Mouse (Mus musculus) mesoderm, embryonic 11.5 days (tissue): Measurements from ENCODE around the gene Gm1043.
A peak's percentile ranks its signal among the peaks of the same experiment; 100 is the strongest.

Experiments used
- DNase-seq: peaks from one replicate; pipeline ENCODE4 v3.0.0-alpha.2; 2012; ENCODE audit warnings: low read depth, low spot score

Gm1043 gene

DNA sequence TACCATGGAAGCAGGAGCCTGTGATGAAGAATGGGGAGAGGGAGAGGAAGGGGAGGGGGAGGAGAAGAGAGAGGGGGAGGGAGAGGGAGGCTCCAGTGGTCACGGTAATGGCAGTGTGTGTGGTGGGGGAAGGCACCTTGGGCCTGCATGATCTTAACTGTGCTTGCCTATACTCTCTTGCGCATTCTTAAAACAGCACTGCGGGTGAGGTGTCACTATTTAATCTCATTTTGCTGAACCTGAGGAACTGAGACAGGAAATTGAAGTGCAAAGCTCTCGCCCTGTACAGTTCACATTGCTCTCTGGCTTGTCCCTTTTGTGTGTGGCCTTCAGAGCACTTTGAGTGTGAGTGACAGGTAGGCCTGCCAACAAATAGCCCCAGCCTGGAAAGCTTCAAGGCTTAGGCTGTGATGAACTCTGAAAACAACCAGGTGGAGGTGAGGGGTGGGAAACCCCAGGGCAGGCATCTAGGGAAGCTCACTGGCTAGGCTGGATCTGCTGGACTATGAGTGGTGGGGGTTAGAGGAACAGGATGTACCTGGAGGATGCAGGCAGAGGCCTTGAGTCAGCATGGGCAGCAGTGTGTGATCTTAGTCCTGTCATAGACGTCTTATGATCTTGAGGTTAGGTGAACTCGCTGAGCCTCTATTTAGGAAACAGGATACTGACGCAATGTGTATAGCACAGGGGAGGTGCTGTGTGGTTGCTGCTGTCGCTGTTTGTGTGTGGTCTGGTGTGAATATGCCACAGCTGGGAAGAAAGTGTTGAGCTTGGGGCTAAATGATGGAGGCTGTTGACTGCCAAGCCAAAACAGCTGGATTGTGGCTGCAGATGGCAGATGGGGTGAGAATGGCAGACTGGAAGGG, 18.2 kb upstream of the Gm1043 start:
- DNase-seq: no peak

DNA sequence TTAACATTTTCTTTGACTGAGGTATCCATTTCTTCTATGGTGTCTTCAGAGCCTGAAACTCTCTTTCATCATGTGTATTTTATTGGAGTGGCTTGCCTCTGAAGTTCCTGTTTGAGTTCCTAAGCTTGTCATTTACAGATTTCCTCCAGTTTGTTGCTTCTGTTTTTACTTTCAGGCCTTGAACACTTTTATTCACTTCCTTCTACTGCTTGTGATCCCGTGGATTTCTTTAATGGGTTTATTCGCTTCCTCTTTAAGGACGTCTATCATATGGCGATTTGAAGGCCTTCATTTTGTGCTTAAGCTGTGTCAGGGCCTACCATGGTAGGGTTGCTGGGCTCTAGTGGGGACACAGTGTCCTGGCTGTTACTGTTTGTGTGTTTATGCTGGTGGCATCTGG, 11.5 kb upstream of the Gm1043 start:
- no peak for DNase-seq

GRCm38 (mm10) chr5:37076692-37077329, 8.4 kb upstream of the Gm1043 start:
- DNase-seq: no peak

DNA sequence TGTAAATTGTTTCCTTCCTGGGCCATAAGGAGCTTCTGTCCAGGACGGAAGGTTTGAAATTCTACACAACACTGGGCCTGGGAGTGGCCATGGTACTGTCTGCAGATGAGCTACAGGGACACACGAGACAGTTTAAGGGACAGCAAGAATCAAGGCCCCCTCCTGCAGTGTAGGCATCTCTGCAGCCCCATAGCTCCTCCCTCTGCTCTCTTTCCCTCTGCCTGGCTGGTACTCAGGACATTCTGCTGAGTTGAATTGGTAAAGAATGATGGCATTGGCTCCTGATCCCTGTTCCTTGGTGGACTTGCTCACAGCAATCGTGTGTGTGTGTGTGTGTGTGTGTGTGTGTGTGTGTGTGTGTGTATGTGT, 7.9 kb upstream of the Gm1043 start:
- no peak for DNase-seq

DNA sequence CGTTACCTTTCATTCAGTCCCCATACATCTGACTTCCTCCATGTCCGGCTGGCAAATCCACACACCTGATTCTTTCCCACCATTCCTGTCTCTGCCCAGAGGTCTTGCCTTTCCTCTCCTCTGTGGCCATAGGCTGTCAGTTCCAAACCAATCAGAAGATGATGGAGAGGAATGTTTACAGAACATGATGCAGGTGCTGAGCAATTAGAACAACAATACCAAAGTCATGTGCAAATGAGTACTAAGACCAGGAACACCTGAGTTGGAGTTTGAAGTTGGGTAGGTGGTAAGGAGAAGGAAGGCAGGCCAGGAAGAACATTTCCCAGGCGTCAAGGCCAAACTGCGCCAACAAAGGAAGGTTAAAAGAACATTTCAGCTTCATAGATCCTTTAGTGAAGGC, 5.7 kb upstream of the Gm1043 start:
- no peak for DNase-seq

- no peak for DNase-seq
These were observed 4.6 kb upstream of the Gm1043 start for GRCm38 (mm10) chr5:37080601-37081000.

- DNase-seq: no peak
These were observed 2.8 kb upstream of the Gm1043 start for GRCm38 (mm10) chr5:37082420-37082819.

GRCm38 (mm10) chr5:37083209-37083770, 1.9 kb upstream of the Gm1043 start:
- DNase-seq: no peak

DNA sequence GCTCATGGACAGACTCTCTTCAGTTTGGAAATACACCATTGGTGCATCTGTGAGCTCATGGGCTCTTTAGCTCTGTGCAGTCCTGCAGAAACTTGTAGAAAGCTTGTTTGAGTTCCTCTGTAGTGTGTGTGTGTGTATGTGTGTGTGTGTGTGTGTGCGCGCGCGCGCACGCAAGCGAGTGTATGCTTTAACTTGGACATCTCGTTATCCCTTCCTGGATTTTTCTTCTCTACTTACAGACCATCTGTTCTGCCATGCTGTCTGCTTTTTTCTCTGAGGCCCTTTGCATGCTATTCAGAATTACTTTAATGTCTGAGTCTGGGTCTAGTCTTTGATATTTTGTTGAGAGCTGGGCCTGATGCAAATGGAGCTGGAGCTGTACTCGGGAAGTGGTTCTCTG, 1.3 kb upstream of the Gm1043 start:
- DNase-seq: no peak

GRCm38 (mm10) chr5:37085918-37086317, 748 bp downstream of the Gm1043 start:
- DNase-seq: no peak

DNA sequence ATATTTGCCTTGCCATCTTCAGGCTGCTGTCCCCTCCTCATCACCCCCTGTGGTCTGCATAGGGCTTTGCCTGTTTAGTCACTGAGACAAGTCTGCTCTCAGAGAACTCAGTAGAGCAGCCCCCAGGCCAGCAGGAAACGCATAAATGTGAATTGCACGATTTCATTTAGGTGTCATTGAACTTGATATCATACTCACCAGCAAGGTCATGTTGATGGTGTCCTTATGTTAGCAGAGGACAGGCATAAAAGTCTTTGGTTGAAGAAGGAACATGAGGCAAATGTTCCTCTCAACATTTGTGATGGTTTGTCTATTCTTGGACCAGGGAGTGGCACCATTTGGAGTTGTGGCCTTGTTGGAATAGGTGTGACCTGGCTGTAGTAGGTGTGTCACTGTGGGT, 2.6 kb downstream of the Gm1043 start:
- DNase-seq: no peak

GRCm38 (mm10) chr5:37088342-37089108, 3.4 kb downstream of the Gm1043 start:
- DNase-seq: no peak

- DNase-seq: peak; percentile 63
These were observed 6.0 kb downstream of the Gm1043 start for GRCm38 (mm10) chr5:37091171-37091628.

DNA sequence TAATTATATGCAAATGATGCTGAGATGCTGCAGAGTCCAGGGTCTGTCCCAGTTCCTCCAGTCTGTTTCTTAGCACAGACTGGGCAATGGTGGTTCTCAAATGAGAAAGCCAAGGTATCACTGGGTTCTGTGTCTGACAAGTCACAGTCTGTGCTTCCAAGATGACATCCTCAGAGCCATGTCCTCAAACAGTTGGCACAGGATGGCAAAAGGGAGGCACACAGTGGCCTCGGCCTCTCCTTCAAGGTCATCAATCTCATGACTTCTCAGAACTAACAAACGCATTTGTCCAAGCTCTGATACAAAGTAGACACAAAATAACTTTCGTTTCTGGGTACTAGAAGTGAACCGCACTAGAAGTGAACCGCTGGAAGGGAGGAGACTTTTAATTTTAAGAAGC, 9.8 kb downstream of the Gm1043 start:
- DNase-seq: no peak

DNA sequence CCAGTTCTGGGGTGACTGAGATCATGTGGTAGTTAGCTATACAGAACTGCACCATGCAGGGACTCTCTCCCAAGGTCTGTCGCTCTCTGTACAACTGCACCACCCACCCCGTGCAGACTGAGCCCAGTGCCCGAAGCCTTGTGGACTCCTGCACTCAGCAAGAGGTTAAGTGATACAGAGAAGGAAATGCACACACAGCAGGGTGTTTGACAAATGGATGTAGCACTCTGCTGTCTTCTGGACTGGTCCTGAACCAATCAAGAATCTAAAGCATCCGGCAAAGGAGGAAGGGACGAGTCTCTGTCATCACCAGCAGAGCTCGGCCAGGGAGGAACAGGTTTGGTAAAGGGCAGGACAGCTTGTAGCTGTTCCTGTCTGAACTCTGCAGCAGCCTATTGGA, 12.4 kb downstream of the Gm1043 start:
- no peak for DNase-seq

DNA sequence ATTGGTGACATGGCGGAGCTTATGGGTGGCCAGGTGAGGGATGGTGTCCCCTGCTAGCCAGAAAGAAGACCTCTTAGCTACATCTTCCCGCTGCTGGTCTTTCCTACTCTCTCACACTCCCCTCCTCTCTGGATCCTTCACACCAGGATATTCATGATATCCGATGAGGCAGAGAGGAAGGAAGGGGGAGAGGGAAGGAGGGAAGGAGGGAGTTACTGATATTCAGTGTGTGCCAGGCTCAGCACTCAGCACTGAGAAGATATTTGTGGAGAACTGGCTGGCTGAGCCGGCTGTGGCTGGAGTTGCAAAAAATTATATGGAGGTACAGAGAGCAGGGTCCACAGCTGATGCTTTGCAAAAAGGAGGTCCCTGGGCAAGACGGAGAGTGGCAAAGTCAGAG, 15.6 kb downstream of the Gm1043 start:
- no peak for DNase-seq

- DNase-seq: no peak
These were observed 16.5 kb downstream of the Gm1043 start for GRCm38 (mm10) chr5:37101631-37102030.

- no peak for DNase-seq
These were observed 16.9 kb downstream of the Gm1043 start for GRCm38 (mm10) chr5:37102056-37102455.

- no peak for DNase-seq
These were observed 20.6 kb downstream of the Gm1043 start for GRCm38 (mm10) chr5:37105531-37106456.

DNA sequence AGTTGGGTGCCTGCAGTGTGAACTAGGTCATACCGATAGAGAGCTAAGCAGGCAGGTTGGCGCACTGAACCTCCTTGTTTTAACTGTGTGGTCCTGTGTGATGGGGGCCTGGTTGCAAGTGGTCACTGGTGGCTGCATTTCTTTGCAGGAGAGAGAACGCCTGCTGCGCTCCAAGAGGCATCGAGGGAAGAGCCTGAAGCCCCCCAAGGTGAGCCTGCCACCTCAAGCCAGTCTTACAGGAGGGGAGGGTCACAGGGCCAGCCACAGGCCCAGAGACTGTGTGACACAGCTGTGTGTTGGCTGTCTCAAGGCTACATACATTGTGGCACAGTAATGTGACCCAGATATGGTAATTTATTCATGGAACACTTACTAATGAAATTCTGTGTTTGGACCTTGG, 21.9 kb downstream of the Gm1043 start:
- DNase-seq: no peak

DNA sequence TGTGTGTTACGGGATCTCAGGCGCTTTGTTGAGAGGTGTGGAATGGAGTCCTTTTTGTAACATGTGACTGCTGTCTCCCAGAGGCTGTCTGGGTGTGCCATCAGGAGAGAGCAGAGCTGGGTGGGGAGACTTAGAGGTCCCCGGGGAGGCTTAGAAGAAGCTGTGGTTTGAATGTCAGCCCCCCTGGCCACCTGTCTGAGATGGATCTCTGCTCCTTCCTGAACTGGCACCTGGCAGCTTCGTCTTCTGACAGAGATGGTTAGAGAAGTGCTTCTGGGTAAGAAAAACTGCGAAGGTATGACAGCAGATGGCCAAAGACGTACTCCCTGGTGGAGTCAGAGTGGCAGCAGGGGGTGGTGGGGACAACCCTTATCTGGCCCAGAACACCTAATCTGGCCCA, 22.4 kb downstream of the Gm1043 start:
- DNase-seq: no peak
